Mouse (Mus musculus) hindbrain, postnatal 0 days (tissue): ENCODE measurements at regions not wholly inside any gene's neighbourhood (a gene's known extent, or its start where the extent isn't known, plus 50 kb on each side); places are given as distances from the start of the nearest gene placed in this dataset.

Source experiments
- ATAC-seq: fragments of 200-750 bp; cut with Nextera tagmentation; 2 replicates; pipeline ENCODE4 v1.8.0; 2017; ENCODE audit warnings: mild to moderate bottlenecking, moderate TSS enrichment, moderate library complexity
- DNase-seq: peaks from one replicate; pipeline ENCODE4 v3.0.0-alpha.2; 2015; ENCODE audit warnings: low spot score
- H3K27ac ChIP-seq: fragments of 300-500 bp; sonication (generic); 2 replicates; pipeline ENCODE4 v1.5.1; 2014; ENCODE audit warnings: mild to moderate bottlenecking
- H3K27me3 ChIP-seq: fragments of 300-500 bp; sonication (generic); 2 replicates; pipeline ENCODE4 v1.6.1; 2014; ENCODE audit warnings: low read length, mixed read lengths; ENCODE audit not compliant: insufficient read depth
- H3K36me3 ChIP-seq: fragments of 300-500 bp; sonication (generic); 2 replicates; pipeline ENCODE4 v1.6.1; 2014; ENCODE audit warnings: low read length, mixed read lengths; ENCODE audit not compliant: insufficient read depth
- H3K4me1 ChIP-seq: fragments of 300-500 bp; sonication (generic); 2 replicates; pipeline ENCODE4 v1.6.1; 2014; ENCODE audit warnings: antibody characterized with exemption, low read length, mixed read lengths; ENCODE audit not compliant: insufficient read depth
- H3K4me2 ChIP-seq: fragments of 300-500 bp; sonication (generic); 2 replicates; pipeline ENCODE4 v1.6.1; 2014; ENCODE audit warnings: low read depth, mild to moderate bottlenecking, low read length, moderate library complexity, mixed read lengths
- H3K4me3 ChIP-seq: fragments of 300-500 bp; sonication (generic); 2 replicates; pipeline ENCODE4 v1.5.1; 2014; ENCODE audit warnings: low read length
- H3K9ac ChIP-seq: fragments of 300-500 bp; sonication (generic); replicated peaks from 2 replicates; pipeline ENCODE4 v1.6.1; 2014; ENCODE audit warnings: mild to moderate bottlenecking, low read length, moderate library complexity, mixed read lengths
- H3K9me3 ChIP-seq: fragments of 300-500 bp; sonication (generic); 2 replicates; pipeline ENCODE4 v1.6.1; 2016; ENCODE audit warnings: low read length, mixed read lengths
- CTCF ChIP-seq: IDR thresholded peaks from 2 replicates; pipeline ENCODE4 v1.5.1; 2016; ENCODE audit warnings: antibody characterized with exemption, control low read depth, low read depth
- WGBS: fragments of 180-500 bp; shearing (Covaris S2); extraction: QIAGEN DNeasy Blood & Tissue Kit; methylation state at CpG from one replicate; pipeline ENCODE4 v1.1.7; 2014; 5-methylcytosine and 5-hydroxymethylcytosine counted together

GRCm38 (mm10) chr1:27503807-27504206 is 816.5 kb upstream of the 4931408C20Rik start:
- Histone ChIP-seq H3K27ac (no peak overlapping the region), H3K4me3 (no peak overlapping the region), H3K4me1 (no peaks in the 10 kb centered on the region), H3K4me2 (no peak overlapping the region), H3K9ac (no peak overlapping the region), H3K27me3 (no peaks in the 10 kb centered on the region), H3K36me3 (no peaks in the 10 kb centered on the region), H3K9me3 (no peaks in the 10 kb centered on the region)
- TF ChIP-seq CTCF = no peak
- DNase-seq (peak; percentile 0), ATAC-seq (no peak)
- 27% methylated on average over 2 of the region's 2 CpGs for WGBS

GRCm38 (mm10) chr1:27478991-27479390 is 791.7 kb upstream of the 4931408C20Rik start:
- Histone ChIP-seq H3K27me3 (no peaks in the 10 kb centered on the region), H3K9me3 (no peaks in the 10 kb centered on the region), H3K4me2 (no peak overlapping the region), H3K4me3 (no peak overlapping the region), H3K27ac (no peak overlapping the region), H3K9ac (no peak overlapping the region), H3K36me3 (no peaks in the 10 kb centered on the region), H3K4me1 (no peaks in the 10 kb centered on the region)
- 66% methylated on average over 2 of the region's 2 CpGs for WGBS
- no peak for TF ChIP-seq CTCF
- DNase-seq (no peak), ATAC-seq (no peak)

- no peak for TF ChIP-seq CTCF
- Histone ChIP-seq H3K4me3 (no peak overlapping the region), H3K36me3 (no peaks in the 10 kb centered on the region), H3K27me3 (no peaks in the 10 kb centered on the region), H3K27ac (no peak overlapping the region), H3K4me2 (no peak overlapping the region), H3K4me1 (no peaks in the 10 kb centered on the region), H3K9ac (no peak overlapping the region), H3K9me3 (no peaks in the 10 kb centered on the region)
- no peak for ATAC-seq
- DNase-seq = no peak
Measured at GRCm38 (mm10) chr1:27446069-27446468, 758.8 kb upstream of the 4931408C20Rik start.
